Mouse (Mus musculus): Measurements from ENCODE around the gene Fam57b. TPM values are rescaled to one million over a fixed set of nuclear protein-coding genes. Genes with fewer than 3 reads are reported as not detected.

Gene Fam57b
- polyA plus RNA-seq, 1 experiment = not detected

GRCm38 (mm10) chr7:126781661-126782370 is 15.7 kb upstream of the Fam57b start:
- Histone ChIP-seq H3K4me1 (ENCODE audit: control insufficient read depth) (peaks cover 56% of the 10 kb centered on the region), H3K27me3 (ENCODE audit: control insufficient read depth) (no peaks in the 10 kb centered on the region), H3K9me3 (ENCODE audit: control insufficient read depth, low read length) (no peaks in the 10 kb centered on the region), H3K4me3 (replicated peaks) (no peak overlapping the region), H3K36me3 (ENCODE audit: control insufficient read depth) (peaks cover 90% of the 10 kb centered on the region)
- TF ChIP-seq GATA1 (IDR thresholded peaks at IDR 0.05; ENCODE audit: low read length) (no peak; the same call in 1 of the 2 replicates), TAL1 (IDR thresholded peaks at IDR 0.05; ENCODE audit: low read length) (no peak)

GRCm38 (mm10) chr7:126782693-126783092 is 14.8 kb upstream of the Fam57b start:
- no peak overlapping the region for H3K4me3 ChIP-seq (replicated peaks)
- peaks cover 49% of the 10 kb centered on the region for H3K4me1 ChIP-seq (ENCODE audit: control insufficient read depth)
- TF ChIP-seq GATA1 (IDR thresholded peaks at IDR 0.05; ENCODE audit: low read length) (no peak), TAL1 (IDR thresholded peaks at IDR 0.05; ENCODE audit: low read length) (no peak)
- peaks cover 94% of the 10 kb centered on the region for H3K36me3 ChIP-seq (ENCODE audit: control insufficient read depth)
- no peaks in the 10 kb centered on the region for H3K27me3 ChIP-seq (ENCODE audit: control insufficient read depth)
- H3K9me3 ChIP-seq (ENCODE audit: control insufficient read depth, low read length) = no peaks in the 10 kb centered on the region

- peaks cover 94% of the 10 kb centered on the region for H3K36me3 ChIP-seq (ENCODE audit: control insufficient read depth)
- no peak for TF ChIP-seq GATA1 (IDR thresholded peaks at IDR 0.05; ENCODE audit: low read length)
- no peak for TF ChIP-seq TAL1 (IDR thresholded peaks at IDR 0.05; ENCODE audit: low read length)
- H3K27me3 ChIP-seq (ENCODE audit: control insufficient read depth) = no peaks in the 10 kb centered on the region
- H3K9me3 ChIP-seq (ENCODE audit: control insufficient read depth, low read length) = no peaks in the 10 kb centered on the region
- no peak overlapping the region for H3K4me3 ChIP-seq (replicated peaks)
- peaks cover 36% of the 10 kb centered on the region for H3K4me1 ChIP-seq (ENCODE audit: control insufficient read depth)
Measured at GRCm38 (mm10) chr7:126784469-126784868, 13.0 kb upstream of the Fam57b start.

- peaks cover 94% of the 10 kb centered on the region for H3K36me3 ChIP-seq (ENCODE audit: control insufficient read depth)
- TF ChIP-seq TAL1 (IDR thresholded peaks at IDR 0.05; ENCODE audit: low read length) (no peak), GATA1 (IDR thresholded peaks at IDR 0.05; ENCODE audit: low read length) (no peak)
Measured at GRCm38 (mm10) chr7:126785056-126785455, 12.4 kb upstream of the Fam57b start.

GRCm38 (mm10) chr7:126786142-126786541 is 11.3 kb upstream of the Fam57b start:
- Histone ChIP-seq H3K27me3 (ENCODE audit: control insufficient read depth) (no peaks in the 10 kb centered on the region), H3K9me3 (ENCODE audit: control insufficient read depth, low read length) (no peaks in the 10 kb centered on the region), H3K4me1 (ENCODE audit: control insufficient read depth) (peaks cover 30% of the 10 kb centered on the region), H3K36me3 (ENCODE audit: control insufficient read depth) (peaks cover 97% of the 10 kb centered on the region), H3K4me3 (replicated peaks) (no peak overlapping the region)
- no peak for TF ChIP-seq TAL1 (IDR thresholded peaks at IDR 0.05; ENCODE audit: low read length)
- no peak for TF ChIP-seq GATA1 (IDR thresholded peaks at IDR 0.05; ENCODE audit: low read length)

More at GRCm38 (mm10) chr7:126785056-126785455, 12.4 kb upstream of the Fam57b start:
- Histone ChIP-seq H3K4me1 (ENCODE audit: control insufficient read depth) (peaks cover 32% of the 10 kb centered on the region), H3K4me3 (replicated peaks) (no peak overlapping the region), H3K27me3 (ENCODE audit: control insufficient read depth) (no peaks in the 10 kb centered on the region), H3K9me3 (ENCODE audit: control insufficient read depth, low read length) (no peaks in the 10 kb centered on the region)

- Histone ChIP-seq H3K9me3 (ENCODE audit: control insufficient read depth, low read length) (no peaks in the 10 kb centered on the region), H3K4me3 (replicated peaks) (no peak overlapping the region), H3K36me3 (ENCODE audit: control insufficient read depth) (peaks cover 68% of the 10 kb centered on the region), H3K4me1 (ENCODE audit: control insufficient read depth) (peaks cover 36% of the 10 kb centered on the region), H3K27me3 (ENCODE audit: control insufficient read depth) (no peaks in the 10 kb centered on the region)
- TF ChIP-seq TAL1 (IDR thresholded peaks at IDR 0.05; ENCODE audit: low read length) = no peak
- TF ChIP-seq GATA1 (IDR thresholded peaks at IDR 0.05; ENCODE audit: low read length) = no peak
Measured at GRCm38 (mm10) chr7:126789141-126789540, 8.3 kb upstream of the Fam57b start.

GRCm38 (mm10) chr7:126791851-126792720 is 5.4 kb upstream of the Fam57b start, which contains the start of gene Ppp4c:
Ppp4c (minus strand) TSS chr7:126792496.
- Histone ChIP-seq H3K4me3 (replicated peaks) (peak within 1 kb of the TSS; percentile 85), H3K36me3 (ENCODE audit: control insufficient read depth) (peaks cover 67% of the 10 kb centered on the region), H3K4me1 (ENCODE audit: control insufficient read depth) (peaks cover 64% of the 10 kb centered on the region), H3K9me3 (ENCODE audit: control insufficient read depth, low read length) (no peaks in the 10 kb centered on the region), H3K27me3 (ENCODE audit: control insufficient read depth) (no peaks in the 10 kb centered on the region)
- TF ChIP-seq GATA1 (IDR thresholded peaks at IDR 0.05; ENCODE audit: low read length) (no peak), TAL1 (IDR thresholded peaks at IDR 0.05; ENCODE audit: low read length) (no peak)

GRCm38 (mm10) chr7:126792721-126793443 is 4.6 kb upstream of the Fam57b start:
- Histone ChIP-seq H3K36me3 (ENCODE audit: control insufficient read depth) (peaks cover 64% of the 10 kb centered on the region), H3K4me3 (replicated peaks) (peak overlapping the region; percentile 85), H3K9me3 (ENCODE audit: control insufficient read depth, low read length) (no peaks in the 10 kb centered on the region), H3K4me1 (ENCODE audit: control insufficient read depth) (peaks cover 72% of the 10 kb centered on the region), H3K27me3 (ENCODE audit: control insufficient read depth) (no peaks in the 10 kb centered on the region)
- TF ChIP-seq TAL1 (IDR thresholded peaks at IDR 0.05; ENCODE audit: low read length) (no peak), GATA1 (IDR thresholded peaks at IDR 0.05; ENCODE audit: low read length) (no peak)

Measured in erythroblast, embryonic 14.5 days (primary cell).